Mouse (Mus musculus) liver, embryonic 11.5 days (tissue): Measurements from ENCODE around the gene Egfl8. TPM values are rescaled to one million over a fixed set of nuclear protein-coding genes. Genes with fewer than 3 reads are reported as not detected.

Source experiments
- ATAC-seq: fragments of 200-750 bp; cut with Nextera tagmentation; replicated peaks from 2 replicates; pipeline ENCODE4 v1.8.0; 2017; ENCODE audit warnings: moderate number of reproducible peaks, mild to moderate bottlenecking, moderate TSS enrichment, moderate library complexity; ENCODE audit not compliant: low FRiP score
- DNase-seq: peaks from one replicate; pipeline ENCODE4 v3.0.0-alpha.2; 2017; ENCODE audit warnings: low spot score
- H3K27ac ChIP-seq: fragments of 300-500 bp; sonication (generic); 2 replicates; pipeline ENCODE4 v1.5.1; 2014; ENCODE audit warnings: mild to moderate bottlenecking, low read depth, low read length, control low read depth
- H3K27me3 ChIP-seq: fragments of 300-500 bp; sonication (generic); replicated peaks from 2 replicates; pipeline ENCODE4 v1.6.1; 2014; ENCODE audit warnings: low read length, mixed read lengths; ENCODE audit not compliant: control insufficient read depth, insufficient read depth
- H3K36me3 ChIP-seq: fragments of 300-500 bp; sonication (generic); 2 replicates; pipeline ENCODE4 v1.6.1; 2014; ENCODE audit warnings: mild to moderate bottlenecking, low read length, moderate library complexity, mixed read lengths; ENCODE audit not compliant: control insufficient read depth, insufficient read depth
- H3K4me1 ChIP-seq: fragments of 300-500 bp; sonication (generic); replicated peaks from 2 replicates; pipeline ENCODE4 v1.6.1; 2014; ENCODE audit warnings: low read length, mixed read lengths; ENCODE audit not compliant: control insufficient read depth, insufficient read depth
- H3K4me2 ChIP-seq: fragments of 300-500 bp; sonication (generic); 2 replicates; pipeline ENCODE4 v1.6.1; 2014; ENCODE audit warnings: mild to moderate bottlenecking, control low read depth, moderate library complexity
- H3K4me3 ChIP-seq: fragments of 300-500 bp; sonication (generic); 2 replicates; pipeline ENCODE4 v1.5.1; 2014; ENCODE audit warnings: low read depth, low read length, control low read depth
- H3K9ac ChIP-seq: fragments of 300-500 bp; sonication (generic); 2 replicates; pipeline ENCODE4 v1.6.1; 2014; ENCODE audit warnings: low read depth, low read length, control low read depth
- H3K9me3 ChIP-seq: fragments of 300-500 bp; sonication (generic); 2 replicates; pipeline ENCODE4 v1.6.1; 2016; ENCODE audit warnings: low read length, inconsistent platforms, mixed read lengths; ENCODE audit not compliant: control insufficient read depth
- WGBS: fragments of 180-500 bp; shearing (Covaris S2); extraction: QIAGEN DNeasy Blood & Tissue Kit; methylation state at CpG from one replicate; pipeline ENCODE4 v1.1.7; 2014; 5-methylcytosine and 5-hydroxymethylcytosine counted together
- polyA plus RNA-seq: library from polyadenylated mRNA; unstranded; fragments of >200 nt; fragmentation: Nextera tagmentation; extraction: Ambion mirVana; gene quantifications from 2 replicates; pipeline ENCODE4 v1.2.1, GENCODE M21; 2014

Egfl8 gene
- polyA plus RNA-seq, 1 experiment from 2014 or later = 1.6 TPM

- peaks cover 5% of the 10 kb centered on the region for H3K27me3 ChIP-seq
- DNase-seq (no peak), ATAC-seq (no peak)
- peaks cover under 1% of the 10 kb centered on the region for H3K4me1 ChIP-seq
- no peak overlapping the region for H3K4me2 ChIP-seq
- 70% methylated on average over 3 of the region's 3 CpGs for WGBS
- H3K9me3 ChIP-seq = no peaks in the 10 kb centered on the region
- no peak overlapping the region for H3K27ac ChIP-seq
- no peak overlapping the region for H3K9ac ChIP-seq
- no peaks in the 10 kb centered on the region for H3K36me3 ChIP-seq
- H3K4me3 ChIP-seq = no peak overlapping the region
Observed at GRCm38 (mm10) chr17:34637459-34637858, 21.7 kb upstream of the Egfl8 start.

- H3K27me3 ChIP-seq = peaks cover 23% of the 10 kb centered on the region
- no peak overlapping the region for H3K4me2 ChIP-seq
- no peaks in the 10 kb centered on the region for H3K36me3 ChIP-seq
- 62% methylated on average over 2 of the region's 2 CpGs for WGBS
- peaks cover 15% of the 10 kb centered on the region for H3K4me1 ChIP-seq
- no peak overlapping the region for H3K27ac ChIP-seq
- no peak overlapping the region for H3K9ac ChIP-seq
- no peak overlapping the region for H3K4me3 ChIP-seq
- ATAC-seq (no peak), DNase-seq (no peak)
- H3K9me3 ChIP-seq = no peaks in the 10 kb centered on the region
Observed at GRCm38 (mm10) chr17:34635671-34636070, 19.9 kb upstream of the Egfl8 start.

DNA sequence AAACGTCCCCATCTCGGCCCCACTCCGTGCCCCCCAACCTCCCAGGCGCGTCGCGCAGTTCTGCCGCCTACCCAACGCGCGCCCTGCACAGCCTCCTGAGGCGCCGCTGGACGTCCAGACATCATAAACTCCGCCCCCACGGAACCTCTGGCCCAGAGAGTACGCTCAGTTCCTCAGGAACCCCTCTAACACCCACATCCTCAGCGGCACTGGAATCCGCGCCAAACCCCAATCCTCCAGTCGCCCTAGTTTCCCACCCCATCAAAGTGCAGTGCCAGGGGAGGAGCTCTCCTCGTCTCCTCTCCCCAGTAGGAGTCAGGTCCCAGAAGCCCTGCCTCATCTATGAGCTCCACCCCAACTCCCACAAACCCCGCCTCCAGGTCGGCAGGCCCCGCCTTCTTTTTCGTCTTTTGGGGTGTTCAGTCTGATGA lies 16.5 kb upstream of the Egfl8 start:
- under 1% methylated on average over 26 of the region's 26 CpGs for WGBS
- DNase-seq (no peak), ATAC-seq (peak; percentile 22; the same call in 1 of the 2 replicates)
- no peak overlapping the region for H3K27ac ChIP-seq
- H3K9ac ChIP-seq = no peak overlapping the region
- H3K9me3 ChIP-seq = no peaks in the 10 kb centered on the region
- peak overlapping the region; percentile 69 for H3K4me2 ChIP-seq
- peaks cover 48% of the 10 kb centered on the region for H3K27me3 ChIP-seq
- peaks cover 32% of the 10 kb centered on the region for H3K4me1 ChIP-seq
- H3K4me3 ChIP-seq = peak overlapping the region; percentile 41
- H3K36me3 ChIP-seq = no peaks in the 10 kb centered on the region

GRCm38 (mm10) chr17:34631647-34632046 lies 15.9 kb upstream of the Egfl8 start:
- H3K9ac ChIP-seq = no peak overlapping the region

GRCm38 (mm10) chr17:34630761-34631301 lies 15.1 kb upstream of the Egfl8 start:
- H3K36me3 ChIP-seq = no peaks in the 10 kb centered on the region
- peak overlapping the region; percentile 58 for H3K4me2 ChIP-seq
- DNase-seq (no peak), ATAC-seq (no peak)
- WGBS = 4% methylated on average over 46 of the region's 48 CpGs
- peaks cover 48% of the 10 kb centered on the region for H3K27me3 ChIP-seq
- H3K4me1 ChIP-seq = peaks cover 36% of the 10 kb centered on the region
- no peak overlapping the region for H3K27ac ChIP-seq
- peak overlapping the region; percentile 33 for H3K4me3 ChIP-seq
- H3K9ac ChIP-seq = peak overlapping the region; percentile 31
- no peaks in the 10 kb centered on the region for H3K9me3 ChIP-seq

More at GRCm38 (mm10) chr17:34631647-34632046, 15.9 kb upstream of the Egfl8 start:
- 9% methylated on average over 12 of the region's 12 CpGs for WGBS
- ATAC-seq (no peak), DNase-seq (no peak)
- H3K4me2 ChIP-seq = peak overlapping the region; percentile 69
- H3K9me3 ChIP-seq = no peaks in the 10 kb centered on the region
- H3K4me1 ChIP-seq = peaks cover 32% of the 10 kb centered on the region
- peak overlapping the region; percentile 41 for H3K4me3 ChIP-seq
- H3K27ac ChIP-seq = no peak overlapping the region
- H3K36me3 ChIP-seq = no peaks in the 10 kb centered on the region
- H3K27me3 ChIP-seq = peaks cover 48% of the 10 kb centered on the region

GRCm38 (mm10) chr17:34629796-34630603 lies 14.2 kb upstream of the Egfl8 start:
- Histone ChIP-seq H3K9me3 (no peaks in the 10 kb centered on the region), H3K27ac (no peak overlapping the region), H3K9ac (no peak overlapping the region), H3K27me3 (peaks cover 48% of the 10 kb centered on the region), H3K4me3 (peak overlapping the region; percentile 33; the same call in 1 of the 2 replicates), H3K4me1 (peaks cover 36% of the 10 kb centered on the region), H3K4me2 (peak overlapping the region; percentile 58; the same call in 1 of the 2 replicates), H3K36me3 (peaks cover 4% of the 10 kb centered on the region; the same call in 1 of the 2 replicates)
- ATAC-seq (no peak), DNase-seq (no peak)
- 14% methylated on average over 12 of the region's 12 CpGs for WGBS

- Histone ChIP-seq H3K4me3 (peak within 1 kb of the TSS; percentile 80; the same call in 1 of the 2 replicates), H3K4me1 (peaks cover 36% of the 10 kb centered on the region), H3K9me3 (no peaks in the 10 kb centered on the region), H3K27me3 (peaks cover 48% of the 10 kb centered on the region), H3K4me2 (peak within 1 kb of the TSS; percentile 94), H3K36me3 (peaks cover 4% of the 10 kb centered on the region; the same call in 1 of the 2 replicates), H3K9ac (no peak within 1 kb of the TSS; the same call in 1 of the 2 replicates), H3K27ac (no peak within 1 kb of the TSS)
- DNase-seq = no peak
- ATAC-seq = no peak
- WGBS = 4% methylated on average over 16 of the region's 16 CpGs
Observed at GRCm38 (mm10) chr17:34629221-34629751, 13.5 kb upstream of the Egfl8 start, which contains the start of gene Prrt1. Gene Prrt1, plus strand, starts transcription at chr17:34629533.

DNA sequence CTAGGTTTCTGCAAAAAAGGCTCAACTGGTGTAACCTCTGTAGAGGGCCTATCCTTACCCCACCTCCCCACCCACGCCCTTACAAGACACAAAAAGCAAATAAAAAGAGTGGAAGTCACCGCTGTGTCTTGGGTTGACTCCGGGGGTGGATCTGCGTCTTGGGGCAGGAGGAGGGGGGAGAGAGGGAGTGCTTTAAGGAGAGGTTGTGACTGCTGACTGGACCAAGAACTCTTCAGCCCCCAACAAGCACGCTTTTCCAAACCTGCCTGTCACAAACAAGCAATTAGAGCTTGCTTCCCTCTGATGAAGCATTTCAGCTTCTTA lies 12.8 kb upstream of the Egfl8 start:
- Histone ChIP-seq H3K4me3 (no peak overlapping the region), H3K27me3 (peaks cover 48% of the 10 kb centered on the region), H3K9me3 (no peaks in the 10 kb centered on the region), H3K36me3 (peaks cover 4% of the 10 kb centered on the region; the same call in 1 of the 2 replicates), H3K9ac (no peak overlapping the region; the same call in 1 of the 2 replicates), H3K27ac (no peak overlapping the region), H3K4me2 (peak overlapping the region; percentile 94), H3K4me1 (peaks cover 36% of the 10 kb centered on the region)
- DNase-seq = no peak
- no peak for ATAC-seq
- 33% methylated on average over 5 of the region's 5 CpGs for WGBS
